Mouse (Mus musculus) thymus, postnatal 25 days (tissue): ENCODE measurements around the gene C8b.

Experiments used
- DNase-seq: peaks from one replicate; pipeline ENCODE4 v3.0.0; 2022

Gene C8b

DNA sequence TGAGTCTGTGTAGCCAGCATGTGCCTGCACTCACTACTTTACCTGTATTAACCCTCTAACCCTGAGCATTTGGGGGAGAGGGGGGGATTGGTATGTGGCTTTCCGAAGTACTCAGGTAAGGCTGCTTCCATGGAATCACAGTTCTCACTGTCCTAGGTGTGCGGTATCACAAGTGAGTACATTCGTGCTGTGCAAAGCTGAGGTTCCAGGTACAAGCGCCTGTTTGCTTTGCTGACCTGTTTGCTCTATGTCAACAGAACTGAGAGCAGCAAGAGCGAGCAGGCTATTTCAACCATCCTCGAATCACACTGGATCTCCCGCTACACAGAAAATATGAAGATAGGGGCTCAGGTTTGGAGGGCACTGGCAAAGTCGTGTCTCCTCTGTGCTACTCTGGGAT is at the start of gene C8b:
TSS of gene C8b (plus strand) at position 253 of the 400 bp plus-strand sequence.
- no peak for DNase-seq

DNA sequence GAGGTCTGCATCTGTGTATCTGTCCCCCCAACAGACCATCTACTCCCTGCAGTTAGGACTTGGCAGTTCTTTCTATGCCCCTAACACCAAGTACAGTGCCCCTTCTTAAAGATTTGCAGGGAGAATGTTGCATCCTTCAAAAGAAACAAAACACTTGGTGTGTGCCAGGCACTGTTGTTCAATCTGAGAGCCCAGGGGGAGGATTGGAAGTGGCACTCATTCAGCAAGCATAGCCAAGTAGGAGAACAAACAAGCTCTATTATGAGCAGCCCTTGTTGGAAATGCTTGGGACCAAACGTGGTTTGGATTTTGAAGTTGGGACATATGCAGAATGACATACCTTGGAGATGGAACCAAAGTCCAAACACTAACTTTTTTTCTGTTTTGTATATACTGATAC is 49.6 kb upstream of the C8b start:
- DNase-seq = no peak

DNA sequence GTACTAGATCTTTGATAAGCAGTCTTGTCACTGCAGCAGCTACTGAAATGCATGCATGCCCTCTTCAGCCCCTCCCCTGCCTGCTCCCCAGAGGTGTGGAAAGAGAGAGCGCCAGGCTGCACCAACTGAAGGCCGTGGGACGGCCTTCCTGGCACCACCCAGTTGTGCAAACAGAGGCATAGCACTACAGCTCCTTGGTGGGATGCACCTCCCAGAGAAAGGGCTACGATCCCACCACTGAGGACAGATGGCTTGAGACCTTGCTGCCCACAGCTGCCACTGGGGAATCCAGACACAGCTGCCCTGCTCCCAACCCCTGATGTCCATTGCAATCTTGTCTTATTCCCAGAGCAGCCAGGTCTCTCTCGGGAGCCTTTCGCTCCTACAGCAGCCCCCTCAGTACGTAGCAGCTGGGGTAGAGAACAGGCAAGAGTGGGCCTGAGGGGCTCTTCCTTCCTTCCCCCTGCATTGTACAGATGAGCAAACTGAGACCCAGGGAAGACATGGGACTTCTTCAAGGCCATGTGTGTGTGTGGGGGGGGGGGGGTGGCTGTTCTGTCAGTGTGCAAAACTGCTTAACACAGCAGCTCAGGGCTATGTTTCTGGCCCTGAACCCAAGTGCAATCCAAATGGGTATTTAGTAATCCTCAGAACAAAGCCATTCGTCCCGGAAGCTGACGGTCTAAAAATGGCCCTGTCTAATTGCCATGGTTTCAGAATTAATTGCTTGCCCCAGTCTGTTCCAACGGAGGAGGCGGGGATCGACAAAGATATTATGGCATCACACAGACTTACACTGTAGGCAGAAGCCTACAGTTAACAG is 46.9 kb upstream of the C8b start:
- DNase-seq = no peak

DNA sequence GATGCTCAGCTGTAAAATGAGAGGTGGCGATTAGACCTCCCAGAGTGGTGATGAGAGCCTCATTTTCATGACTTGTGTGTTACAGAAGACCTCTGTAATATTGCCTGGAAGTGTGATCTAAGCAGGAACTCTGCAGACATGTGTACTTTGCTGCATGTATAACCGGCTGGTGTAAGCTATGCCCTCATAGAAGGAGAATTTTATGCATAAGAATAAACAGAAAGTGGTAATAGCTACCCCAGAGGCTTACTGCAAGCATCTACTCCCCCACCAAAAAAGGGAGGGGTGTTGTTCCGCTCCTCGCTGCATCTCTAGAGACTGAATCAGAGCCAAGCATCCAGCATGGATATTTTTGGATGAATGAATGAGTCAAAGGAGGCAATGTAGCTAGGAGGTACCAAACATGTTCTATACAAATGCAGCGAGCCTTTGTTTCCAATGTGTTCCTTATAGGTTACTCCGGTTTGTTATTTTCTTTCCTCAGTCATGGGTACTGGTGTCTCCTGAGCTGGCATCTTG is 42.5 kb upstream of the C8b start:
- no peak for DNase-seq

DNA sequence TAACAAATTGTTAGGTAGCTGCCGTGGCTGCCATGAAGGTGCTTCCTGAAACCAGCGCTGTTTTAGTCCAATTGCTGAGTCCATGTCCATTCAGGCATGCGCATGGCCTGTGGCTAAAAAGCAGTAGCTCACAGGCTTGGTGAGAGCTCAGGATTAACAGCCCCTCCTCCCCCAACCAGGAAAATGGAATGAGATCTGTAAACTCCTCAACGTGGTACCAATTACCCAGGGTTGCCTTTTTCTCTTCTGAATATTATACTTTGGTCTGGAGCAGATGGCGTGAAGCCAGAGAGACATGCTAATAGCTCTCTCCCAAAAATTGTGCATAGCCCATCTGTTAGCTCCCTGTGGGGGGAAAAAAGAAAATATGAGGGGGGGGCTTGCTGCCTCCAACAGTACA is 41.9 kb upstream of the C8b start:
- DNase-seq = no peak

DNA sequence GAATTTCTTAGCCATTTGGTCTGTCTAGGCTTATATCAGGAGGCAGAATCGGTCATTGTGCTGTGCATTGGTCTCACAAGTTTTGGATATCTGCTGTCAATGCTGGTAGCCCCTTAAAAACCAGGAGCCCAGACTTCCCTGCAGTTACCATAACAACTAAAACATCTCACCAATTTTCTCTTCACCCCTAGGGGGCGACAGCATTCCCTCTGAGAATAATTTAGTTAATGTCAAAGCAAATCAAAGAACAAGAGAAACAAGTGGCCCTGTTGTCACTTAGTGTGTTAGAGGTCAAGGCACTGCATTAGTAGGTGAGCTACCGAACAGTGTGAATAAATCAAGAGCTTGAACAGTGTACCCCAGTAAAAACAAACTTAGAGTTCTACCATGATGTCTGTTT is 40.4 kb upstream of the C8b start:
- DNase-seq = no peak

DNA sequence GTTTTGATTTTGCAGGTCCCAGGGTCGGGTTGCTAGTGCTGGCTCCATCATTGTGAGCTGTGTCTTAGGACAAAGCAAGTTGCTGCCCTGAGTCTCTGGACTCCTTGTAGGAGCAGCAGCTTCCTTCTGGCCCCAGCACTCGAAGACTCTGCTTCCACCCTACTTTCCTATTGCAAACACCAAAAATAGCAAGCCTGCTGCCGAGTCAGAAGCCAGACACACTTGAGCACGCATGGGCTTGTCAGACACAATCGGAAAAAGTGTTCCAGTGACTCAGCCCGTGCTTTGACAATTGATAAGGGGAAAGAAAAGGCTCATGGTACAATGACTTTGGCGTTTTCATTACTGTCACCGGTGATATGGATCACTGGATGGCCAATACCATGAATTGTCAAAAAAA is 36.9 kb upstream of the C8b start:
- no peak for DNase-seq

DNA sequence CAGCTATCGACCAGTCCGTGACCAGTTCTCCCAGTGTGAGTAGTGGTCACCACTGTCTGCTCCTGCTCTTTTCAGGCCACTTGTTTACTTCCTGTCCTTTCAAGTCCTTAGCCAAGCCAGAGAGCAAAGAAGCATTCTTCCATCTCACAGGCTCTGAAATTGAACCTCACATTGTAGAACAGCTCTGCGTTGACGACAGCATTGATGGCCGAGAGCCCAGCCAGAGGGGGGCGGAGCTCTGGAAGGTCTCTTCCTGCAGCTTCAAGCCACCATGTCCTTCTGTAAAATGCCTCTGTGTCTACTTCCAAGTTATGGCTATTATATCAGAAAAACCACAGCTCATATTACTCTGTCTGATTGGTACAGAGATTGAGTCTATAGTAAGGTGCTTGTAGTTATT is 19.6 kb upstream of the C8b start:
- DNase-seq = no peak

DNA sequence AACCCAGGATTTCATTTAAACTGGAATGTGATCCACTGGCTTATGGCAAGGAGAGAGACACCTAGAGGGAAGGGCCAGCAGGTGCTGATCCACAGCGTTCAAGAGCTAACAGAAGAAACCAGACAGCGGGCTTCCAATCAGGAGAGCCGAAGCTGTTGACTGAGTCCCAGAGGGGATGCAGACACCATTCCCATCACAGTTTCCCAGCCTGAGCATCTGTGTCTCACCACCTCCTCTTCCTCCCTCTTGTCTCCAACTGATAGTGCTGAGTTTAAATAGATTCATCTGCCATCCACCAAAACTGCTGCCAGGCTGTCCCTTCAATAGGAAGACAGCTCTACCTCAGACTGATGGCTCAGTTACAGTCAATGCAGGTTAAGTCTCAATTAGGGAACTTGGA is 12.0 kb upstream of the C8b start:
- no peak for DNase-seq

DNA sequence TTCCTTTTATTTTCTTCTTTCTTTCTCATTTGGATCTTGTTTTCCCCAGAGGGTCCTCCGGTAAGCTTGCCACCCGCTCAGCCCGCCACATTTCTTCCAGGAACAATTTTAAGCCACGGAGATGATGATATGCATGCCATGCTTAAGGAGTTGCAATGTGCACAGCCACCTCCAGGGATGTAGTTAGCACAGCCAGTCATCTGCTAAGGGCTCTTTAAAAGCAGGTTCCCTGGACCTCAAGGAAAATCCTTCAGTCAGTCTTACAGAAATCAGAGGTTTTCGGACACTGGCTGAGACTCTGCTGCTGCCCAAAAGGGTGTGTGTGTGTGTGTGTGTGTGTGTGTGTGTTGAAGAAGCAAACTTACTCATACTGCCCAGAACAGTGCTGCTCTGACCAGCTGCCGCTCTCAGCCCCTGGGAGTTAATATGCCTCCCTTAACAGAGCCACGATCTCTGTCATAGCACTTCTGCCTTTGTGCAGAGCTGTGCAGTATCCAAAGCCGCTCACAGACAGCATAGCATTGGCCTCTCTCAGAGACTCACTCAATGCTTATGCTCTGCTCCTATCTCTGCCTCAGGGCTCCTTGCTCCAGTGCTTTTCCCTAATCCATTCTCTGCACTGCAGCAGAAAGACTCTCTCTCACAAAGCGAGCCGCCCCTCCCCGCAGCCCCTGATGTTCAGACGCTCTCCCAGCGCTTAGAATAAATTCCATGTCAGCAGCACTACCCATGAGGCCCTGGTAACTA is 5.1 kb upstream of the C8b start:
- no peak for DNase-seq

DNA sequence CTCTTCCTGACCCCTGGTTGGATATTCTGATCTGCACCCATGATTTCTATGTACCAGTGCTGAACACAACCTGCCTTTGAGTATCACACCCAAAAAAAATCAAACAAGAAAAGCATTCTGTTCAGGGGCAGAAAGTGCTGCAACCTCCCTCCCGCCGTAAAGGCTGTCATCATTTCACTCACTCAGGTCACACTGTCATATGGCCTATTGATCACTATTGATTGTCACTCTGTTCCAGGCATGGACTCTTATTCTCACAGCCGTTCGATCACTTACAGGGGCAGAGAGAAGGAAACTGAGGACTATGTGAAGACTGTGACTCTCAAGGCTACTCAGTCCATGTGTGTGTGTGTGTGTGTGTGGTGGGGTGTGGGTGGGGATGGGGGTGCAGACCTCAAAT is 2.1 kb downstream of the C8b start:
- no peak for DNase-seq

DNA sequence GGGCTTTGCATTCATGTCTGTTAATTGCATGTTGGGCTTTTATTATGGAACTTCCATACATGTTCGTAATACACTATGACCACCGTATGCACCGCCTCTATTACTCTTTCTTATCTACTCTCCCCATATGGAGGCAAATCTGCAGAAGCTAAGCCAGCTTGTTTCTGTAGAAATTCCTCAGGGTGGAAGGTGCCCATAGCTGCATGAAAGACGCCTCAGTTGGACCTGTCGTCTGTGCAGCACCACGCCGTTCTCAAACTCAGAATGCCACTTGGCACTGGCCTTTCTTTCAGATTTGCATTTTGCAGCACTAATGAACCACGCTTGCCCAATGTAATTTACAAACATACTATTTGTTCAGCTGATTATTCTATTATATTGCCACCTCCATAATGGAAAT is 3.5 kb downstream of the C8b start:
- DNase-seq = no peak

DNA sequence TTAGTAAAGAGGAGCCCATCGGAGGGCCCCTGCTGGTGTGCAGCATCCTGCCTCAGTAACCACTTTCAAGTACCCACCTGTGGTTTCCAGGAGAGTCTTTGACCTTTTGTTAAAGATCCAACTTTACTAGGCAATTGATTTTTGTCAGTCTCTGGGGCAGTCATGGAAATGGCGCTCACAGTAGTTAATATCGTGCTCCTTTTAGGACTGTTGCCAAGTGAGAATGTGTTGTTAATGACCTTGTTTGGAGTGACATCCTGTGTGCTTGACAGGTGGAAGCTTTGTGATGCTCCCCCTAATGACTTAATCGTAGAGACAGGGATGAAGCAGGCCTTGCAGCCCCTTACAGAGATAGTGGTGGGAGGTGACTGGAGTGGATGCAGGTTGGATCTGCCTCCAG is 4.2 kb downstream of the C8b start:
- no peak for DNase-seq

DNA sequence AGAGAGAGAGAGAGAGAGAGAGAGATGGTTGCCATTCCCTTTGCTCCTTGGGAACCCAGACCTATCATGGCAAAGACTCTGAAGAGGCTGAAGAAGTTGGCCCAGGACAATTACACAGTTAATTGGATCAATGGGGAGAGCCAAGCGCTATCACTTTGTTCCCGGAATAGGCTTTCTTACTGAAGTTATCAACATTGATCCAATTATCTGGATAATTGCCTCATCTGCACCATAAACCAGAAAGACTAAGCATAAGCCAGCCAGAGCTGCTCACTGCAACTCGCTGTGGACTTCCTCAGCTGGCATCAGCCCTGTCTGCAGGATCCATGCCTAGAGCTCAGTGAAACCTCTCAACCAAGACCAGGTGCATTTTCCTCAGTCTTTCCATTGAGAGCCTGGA is 9.5 kb downstream of the C8b start:
- DNase-seq = no peak

DNA sequence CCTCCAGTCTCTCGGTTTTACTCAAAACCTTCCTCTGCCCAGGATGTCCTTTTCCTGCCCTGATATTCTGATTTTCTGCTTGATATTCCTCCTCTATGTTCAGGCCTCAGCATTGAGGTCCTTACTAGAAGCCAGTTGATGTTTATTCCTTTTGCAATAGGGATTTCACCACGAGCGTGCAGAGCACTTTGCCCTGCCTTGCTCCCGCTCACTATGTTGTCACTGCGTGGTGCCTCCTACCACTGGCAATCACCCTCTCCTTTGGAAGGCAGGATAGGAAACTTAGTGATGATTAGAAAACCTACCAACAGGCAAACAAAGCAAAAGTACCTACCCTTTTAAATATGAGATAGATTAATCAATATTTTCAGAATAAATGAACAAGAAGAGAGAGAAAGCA is 13.3 kb downstream of the C8b start:
- DNase-seq = no peak

DNA sequence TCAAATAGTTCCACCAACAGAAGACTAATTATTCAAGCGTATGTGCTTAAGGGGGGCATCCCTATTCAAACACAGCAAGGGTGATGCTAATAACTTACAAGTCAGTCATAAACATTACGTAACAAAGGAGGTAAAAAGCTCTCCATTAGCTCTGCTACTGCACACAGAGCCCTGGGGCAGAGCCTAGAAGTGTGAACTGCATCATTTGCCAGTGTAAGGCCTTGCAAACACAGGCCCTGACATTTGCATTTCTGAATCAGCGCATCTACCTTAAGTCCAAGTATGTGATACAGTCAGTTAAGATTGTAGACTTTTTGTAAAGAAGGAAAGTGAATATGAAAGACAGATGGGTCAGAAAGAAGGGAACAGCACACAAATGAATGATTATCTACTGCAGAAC is 15.3 kb downstream of the C8b start:
- no peak for DNase-seq

DNA sequence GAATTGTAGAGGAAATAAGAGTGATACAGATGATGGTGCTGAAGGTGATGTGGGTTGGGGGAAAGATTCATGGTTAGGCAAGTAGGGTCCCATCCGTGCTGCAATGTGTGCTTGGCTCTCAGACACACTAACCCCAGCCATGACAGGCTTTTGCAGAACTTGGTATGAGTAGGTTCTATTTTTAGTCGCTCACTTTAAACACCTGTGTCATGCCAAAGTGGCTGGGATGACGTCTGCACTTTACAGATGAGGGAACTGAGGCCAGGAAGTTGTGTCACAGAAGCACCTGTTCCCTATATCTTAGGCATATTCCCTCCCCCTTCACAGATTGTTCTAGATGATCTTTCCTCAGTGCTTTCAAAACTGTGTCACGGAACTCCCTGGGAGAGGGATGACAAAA is 16.2 kb downstream of the C8b start:
- DNase-seq = no peak

DNA sequence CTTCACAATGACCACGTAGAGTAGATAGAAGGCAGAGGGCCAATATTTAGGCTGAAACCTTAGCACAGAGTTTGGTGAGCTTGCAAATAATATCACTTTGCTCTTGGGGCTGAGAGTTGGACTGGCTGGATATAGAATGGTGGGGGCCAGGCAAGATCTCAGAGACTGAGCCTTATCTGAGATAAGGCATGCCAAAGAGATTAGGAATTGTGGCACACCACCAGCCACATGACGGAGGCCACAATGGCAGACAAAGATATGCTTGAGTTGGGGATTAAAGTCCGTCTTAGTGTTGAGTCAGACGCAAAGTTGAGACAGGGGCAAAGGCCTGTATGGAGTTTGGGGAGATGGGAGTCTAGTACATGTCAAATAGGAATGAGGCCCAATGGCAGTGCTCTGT is 26.0 kb downstream of the C8b start:
- no peak for DNase-seq

DNA sequence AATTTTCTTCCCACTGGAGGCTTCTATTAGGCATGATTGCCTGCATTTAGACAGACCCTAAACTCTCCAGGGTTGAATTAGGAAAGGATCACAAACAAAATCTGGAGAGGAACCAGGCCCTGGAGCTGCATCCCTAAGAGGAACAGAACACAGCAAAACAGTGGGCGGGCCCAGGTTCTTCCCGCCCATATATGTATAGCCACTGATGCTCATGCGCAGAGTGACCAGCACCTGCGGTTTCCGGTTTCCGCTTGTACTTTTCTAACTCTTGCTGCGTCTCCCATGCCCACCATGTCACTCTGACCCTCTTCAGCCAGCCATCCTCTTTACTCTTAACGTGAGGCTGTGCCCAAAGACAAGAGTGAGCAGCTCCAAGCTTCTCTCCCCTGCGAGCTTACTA is 32.8 kb downstream of the C8b start:
- DNase-seq = no peak

DNA sequence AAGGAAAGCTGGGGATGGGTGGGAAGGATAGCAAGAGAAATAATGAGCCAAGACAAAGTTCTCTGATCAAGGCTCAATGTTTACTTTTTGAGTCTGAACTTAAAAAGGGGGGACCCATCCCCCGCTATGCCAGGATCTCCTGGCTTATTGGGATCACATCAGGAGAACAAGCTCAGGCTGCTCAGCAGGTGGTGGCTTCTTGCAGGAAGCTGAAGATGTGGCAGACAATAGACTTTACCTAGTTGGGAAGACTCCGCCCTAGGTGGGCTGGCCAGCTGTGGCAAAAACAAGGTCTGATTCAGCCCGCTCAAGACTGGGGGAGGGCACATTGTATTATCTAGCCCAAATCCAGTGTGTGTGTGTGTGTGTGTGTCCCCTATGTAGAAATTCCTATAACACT is 35.5 kb downstream of the C8b start:
- no peak for DNase-seq

DNA sequence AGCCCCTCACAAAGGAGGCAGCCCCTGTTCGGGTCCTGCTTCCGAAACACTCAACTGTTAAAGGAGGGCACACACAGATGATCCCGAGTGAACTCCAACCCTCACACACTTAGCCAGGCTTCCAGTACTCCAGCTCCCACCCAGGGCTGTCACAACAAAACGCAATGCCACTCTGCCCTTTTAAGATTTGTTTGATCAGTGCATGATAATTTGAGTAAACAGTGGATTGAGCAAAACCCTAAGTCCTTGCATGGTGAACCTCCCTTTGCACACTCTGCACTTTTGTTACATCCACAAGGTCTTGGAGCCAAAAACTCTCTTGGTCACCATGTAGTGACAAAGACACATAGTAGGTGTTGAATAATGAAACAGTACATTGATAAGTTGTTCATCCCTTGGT is 38.0 kb downstream of the C8b start:
- DNase-seq = no peak

DNA sequence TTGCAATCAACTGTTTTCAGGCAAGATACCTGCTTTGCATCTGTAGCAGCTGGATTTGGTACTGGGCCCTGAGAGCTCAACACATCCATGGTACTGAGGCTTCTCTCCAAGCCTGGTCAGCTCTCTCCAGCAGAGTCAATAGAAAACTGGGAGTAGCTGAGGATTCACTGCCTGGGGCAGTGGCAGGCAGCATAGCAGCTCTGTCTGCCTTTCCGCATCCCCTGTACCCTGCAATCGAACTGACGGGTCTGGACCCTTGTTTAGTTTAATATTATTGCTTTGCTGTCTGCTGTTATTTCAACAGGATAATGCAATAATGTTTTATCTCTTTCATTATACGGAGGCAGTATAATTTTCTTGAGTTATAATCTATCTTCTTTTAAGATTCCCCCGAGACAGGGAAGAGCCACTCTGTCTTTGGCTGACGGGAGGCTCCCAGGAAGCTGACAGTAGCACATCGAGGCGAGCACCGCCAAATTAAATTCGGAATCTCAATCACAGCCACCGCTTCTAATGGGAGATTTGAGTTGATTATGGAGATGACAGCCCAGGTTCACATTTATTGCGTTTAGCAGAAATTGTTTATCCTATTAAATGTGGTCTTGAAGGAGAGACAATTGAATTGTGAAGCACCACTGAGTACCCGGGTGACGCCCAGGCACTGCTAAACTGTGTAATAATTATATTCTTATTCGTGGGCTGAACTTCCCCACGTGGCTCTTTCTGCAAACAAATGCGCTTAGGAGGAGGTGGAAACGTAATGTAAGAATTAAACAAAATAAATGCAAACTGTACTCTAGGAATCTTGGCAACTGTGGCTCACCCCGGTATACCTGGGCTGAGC is 39.5 kb downstream of the C8b start:
- no peak for DNase-seq

DNA sequence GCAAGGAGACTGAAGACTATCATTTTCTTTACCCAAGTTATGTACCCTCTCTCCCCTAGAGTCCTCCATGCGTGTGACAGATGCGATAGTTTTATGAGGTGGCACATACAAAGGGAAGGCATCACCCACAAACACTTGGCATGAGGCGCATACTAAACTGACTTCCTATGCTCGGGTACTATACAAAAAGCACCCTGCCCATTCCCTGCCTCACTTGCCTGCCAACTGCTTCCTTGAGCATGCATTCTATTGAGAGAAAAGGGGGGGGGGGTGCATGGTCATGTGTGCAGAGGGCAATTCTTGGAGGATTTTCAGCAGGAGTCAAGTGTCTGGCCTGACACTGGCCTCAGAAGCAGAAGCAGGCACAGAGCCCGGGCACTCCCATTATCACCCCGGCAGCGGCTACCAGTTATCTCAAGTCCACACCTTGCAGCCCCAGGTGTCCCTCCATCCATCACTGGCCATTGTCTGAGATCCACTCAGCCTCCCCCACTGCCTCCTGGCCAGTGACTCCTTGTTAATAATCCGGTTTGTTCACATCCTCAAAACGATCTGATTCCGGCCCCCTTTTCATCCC is 44.7 kb downstream of the C8b start:
- no peak for DNase-seq
